Mouse (Mus musculus): Measurements from ENCODE around the gene Prkn. TPM values are rescaled to one million over a fixed set of nuclear protein-coding genes. Genes with fewer than 3 reads are reported as not detected.

Prkn gene
- total and polyA plus RNA-seq, 2 experiments, result 2.5 to 8.9 TPM

DNA sequence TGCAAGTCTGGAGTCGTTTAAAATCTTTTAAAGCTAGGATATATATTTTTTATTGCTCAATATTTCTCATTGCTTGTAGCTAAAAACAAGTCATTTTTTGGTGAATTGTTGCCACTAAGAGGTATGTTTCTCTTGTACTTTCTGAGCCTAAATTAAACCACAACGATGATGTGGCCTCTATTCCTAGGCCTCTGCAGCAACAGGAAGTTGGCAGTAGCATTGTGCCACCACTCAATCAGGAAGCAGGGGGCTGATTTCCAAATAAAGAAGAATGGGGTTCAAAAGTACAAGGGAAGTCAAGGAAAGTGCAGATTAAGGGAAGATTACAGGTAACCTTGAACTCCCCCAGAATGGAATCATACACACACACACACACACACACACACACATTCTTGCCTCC is 642.8 kb downstream of the Prkn start:
- no peak for DNase-seq (ENCODE audit: extremely low read depth, low read depth, low spot score)
- H3K27me3 ChIP-seq (ENCODE audit: control insufficient read depth, insufficient read depth, low read length), result no peaks in the 10 kb centered on the region
- no peak overlapping the region for H3K9ac ChIP-seq (ENCODE audit: low read depth, low read length)
- H3K27ac ChIP-seq (replicated peaks; ENCODE audit: insufficient read depth, low read depth, low read length), result no peak overlapping the region
- 73% methylated on average over 2 of the region's 2 CpGs for WGBS
- no peaks in the 10 kb centered on the region for H3K36me3 ChIP-seq (ENCODE audit: control insufficient read depth, insufficient read depth, low read length)
- TF ChIP-seq POLR2A (IDR thresholded peaks at IDR 0.05; ENCODE audit: extremely low read depth, insufficient read depth, low read length) (no peak), CTCF (IDR thresholded peaks at IDR 0.05; ENCODE audit: low read depth, low read length) (no peak)
- no peaks in the 10 kb centered on the region for H3K4me1 ChIP-seq (ENCODE audit: control insufficient read depth, insufficient read depth, low read length)
- no peak overlapping the region for H3K4me3 ChIP-seq (ENCODE audit: insufficient read depth, low read depth, low read length)
- no peaks in the 10 kb centered on the region for H3K79me2 ChIP-seq (ENCODE audit: control insufficient read depth, insufficient read depth, low read length)

GRCm38 (mm10) chr17:11490051-11490450 is 649.9 kb downstream of the Prkn start:
- H3K79me2 ChIP-seq (ENCODE audit: control insufficient read depth, insufficient read depth, low read length), result no peaks in the 10 kb centered on the region
- no peaks in the 10 kb centered on the region for H3K27me3 ChIP-seq (ENCODE audit: control insufficient read depth, insufficient read depth, low read length)
- H3K9ac ChIP-seq (ENCODE audit: low read depth, low read length), result no peak overlapping the region
- TF ChIP-seq POLR2A (IDR thresholded peaks at IDR 0.05; ENCODE audit: extremely low read depth, insufficient read depth, low read length), result no peak
- TF ChIP-seq CTCF (IDR thresholded peaks at IDR 0.05; ENCODE audit: low read depth, low read length), result no peak
- no peak for DNase-seq (ENCODE audit: extremely low read depth, low read depth, low spot score)
- H3K27ac ChIP-seq (replicated peaks; ENCODE audit: insufficient read depth, low read depth, low read length), result no peak overlapping the region
- H3K4me3 ChIP-seq (ENCODE audit: insufficient read depth, low read depth, low read length), result no peak overlapping the region
- no peaks in the 10 kb centered on the region for H3K4me1 ChIP-seq (ENCODE audit: control insufficient read depth, insufficient read depth, low read length)
- no peaks in the 10 kb centered on the region for H3K36me3 ChIP-seq (ENCODE audit: control insufficient read depth, insufficient read depth, low read length)
- WGBS, result 80% methylated on average over 4 of the region's 4 CpGs

DNA sequence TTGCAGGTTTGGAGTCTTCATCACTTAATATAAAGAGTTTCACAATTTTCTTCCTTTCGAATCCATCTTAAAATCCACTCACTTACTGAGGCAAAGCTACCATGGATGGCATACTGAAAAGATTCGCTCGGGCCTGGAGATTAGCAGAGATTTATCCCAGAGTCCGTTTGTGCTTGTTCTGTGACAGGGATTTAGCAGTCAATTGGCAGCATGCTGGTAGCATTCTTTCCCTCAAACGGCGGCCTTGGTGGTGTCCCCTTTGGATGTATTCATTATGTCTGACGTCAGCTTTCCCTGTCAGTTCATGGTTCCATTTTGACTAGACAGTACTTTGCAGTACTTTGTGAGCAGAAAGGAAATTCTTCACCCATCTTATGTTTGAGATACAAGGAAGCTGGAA is 662.4 kb downstream of the Prkn start:
- H3K27me3 ChIP-seq (ENCODE audit: control insufficient read depth, insufficient read depth, low read length), result no peaks in the 10 kb centered on the region
- DNase-seq (ENCODE audit: extremely low read depth, low read depth, low spot score), result no peak
- no peaks in the 10 kb centered on the region for H3K36me3 ChIP-seq (ENCODE audit: control insufficient read depth, insufficient read depth, low read length)
- H3K27ac ChIP-seq (replicated peaks; ENCODE audit: insufficient read depth, low read depth, low read length), result no peak overlapping the region
- no peaks in the 10 kb centered on the region for H3K4me1 ChIP-seq (ENCODE audit: control insufficient read depth, insufficient read depth, low read length)
- 88% methylated on average over 7 of the region's 7 CpGs for WGBS
- H3K9ac ChIP-seq (ENCODE audit: low read depth, low read length), result no peak overlapping the region
- no peak overlapping the region for H3K4me3 ChIP-seq (ENCODE audit: insufficient read depth, low read depth, low read length)
- H3K79me2 ChIP-seq (ENCODE audit: control insufficient read depth, insufficient read depth, low read length), result no peaks in the 10 kb centered on the region
- TF ChIP-seq POLR2A (IDR thresholded peaks at IDR 0.05; ENCODE audit: extremely low read depth, insufficient read depth, low read length) (no peak), CTCF (IDR thresholded peaks at IDR 0.05; ENCODE audit: low read depth, low read length) (no peak)

- H3K4me1 ChIP-seq (ENCODE audit: control insufficient read depth, insufficient read depth, low read length), result no peaks in the 10 kb centered on the region
- H3K27me3 ChIP-seq (ENCODE audit: control insufficient read depth, insufficient read depth, low read length), result no peaks in the 10 kb centered on the region
- H3K36me3 ChIP-seq (ENCODE audit: control insufficient read depth, insufficient read depth, low read length), result no peaks in the 10 kb centered on the region
- H3K79me2 ChIP-seq (ENCODE audit: control insufficient read depth, insufficient read depth, low read length), result no peaks in the 10 kb centered on the region
- no peak overlapping the region for H3K9ac ChIP-seq (ENCODE audit: low read depth, low read length)
- DNase-seq (ENCODE audit: extremely low read depth, low read depth, low spot score), result no peak
- H3K27ac ChIP-seq (replicated peaks; ENCODE audit: insufficient read depth, low read depth, low read length), result no peak overlapping the region
- 92% methylated on average over 3 of the region's 3 CpGs for WGBS
- H3K4me3 ChIP-seq (ENCODE audit: insufficient read depth, low read depth, low read length), result no peak overlapping the region
- no peak for TF ChIP-seq POLR2A (IDR thresholded peaks at IDR 0.05; ENCODE audit: extremely low read depth, insufficient read depth, low read length)
- TF ChIP-seq CTCF (IDR thresholded peaks at IDR 0.05; ENCODE audit: low read depth, low read length), result no peak
Observed at GRCm38 (mm10) chr17:11504496-11504895, 664.3 kb downstream of the Prkn start.

GRCm38 (mm10) chr17:11507082-11507481 is 666.9 kb downstream of the Prkn start:
- TF ChIP-seq POLR2A (IDR thresholded peaks at IDR 0.05; ENCODE audit: extremely low read depth, insufficient read depth, low read length) (no peak), CTCF (IDR thresholded peaks at IDR 0.05; ENCODE audit: low read depth, low read length) (no peak)
- Histone ChIP-seq H3K27me3 (ENCODE audit: control insufficient read depth, insufficient read depth, low read length) (no peaks in the 10 kb centered on the region), H3K27ac (replicated peaks; ENCODE audit: insufficient read depth, low read depth, low read length) (no peak overlapping the region), H3K79me2 (ENCODE audit: control insufficient read depth, insufficient read depth, low read length) (no peaks in the 10 kb centered on the region), H3K36me3 (ENCODE audit: control insufficient read depth, insufficient read depth, low read length) (no peaks in the 10 kb centered on the region), H3K4me3 (ENCODE audit: insufficient read depth, low read depth, low read length) (no peak overlapping the region), H3K9ac (ENCODE audit: low read depth, low read length) (no peak overlapping the region), H3K4me1 (ENCODE audit: control insufficient read depth, insufficient read depth, low read length) (no peaks in the 10 kb centered on the region)
- 84% methylated on average over 3 of the region's 3 CpGs for WGBS
- no peak for DNase-seq (ENCODE audit: extremely low read depth, low read depth, low spot score)

GRCm38 (mm10) chr17:11510081-11510480 is 669.9 kb downstream of the Prkn start:
- Histone ChIP-seq H3K27ac (replicated peaks; ENCODE audit: insufficient read depth, low read depth, low read length) (no peak overlapping the region), H3K79me2 (ENCODE audit: control insufficient read depth, insufficient read depth, low read length) (no peaks in the 10 kb centered on the region), H3K9ac (ENCODE audit: low read depth, low read length) (no peak overlapping the region), H3K27me3 (ENCODE audit: control insufficient read depth, insufficient read depth, low read length) (no peaks in the 10 kb centered on the region), H3K4me3 (ENCODE audit: insufficient read depth, low read depth, low read length) (no peak overlapping the region), H3K4me1 (ENCODE audit: control insufficient read depth, insufficient read depth, low read length) (no peaks in the 10 kb centered on the region), H3K36me3 (ENCODE audit: control insufficient read depth, insufficient read depth, low read length) (no peaks in the 10 kb centered on the region)
- TF ChIP-seq POLR2A (IDR thresholded peaks at IDR 0.05; ENCODE audit: extremely low read depth, insufficient read depth, low read length) (no peak), CTCF (IDR thresholded peaks at IDR 0.05; ENCODE audit: low read depth, low read length) (no peak)
- no peak for DNase-seq (ENCODE audit: extremely low read depth, low read depth, low spot score)
- WGBS, result 70% methylated on average over 7 of the region's 7 CpGs

Data from liver, adult 2 months (tissue).